Mouse (Mus musculus): ENCODE results near the gene Heg1.

The Heg1 gene

DNA sequence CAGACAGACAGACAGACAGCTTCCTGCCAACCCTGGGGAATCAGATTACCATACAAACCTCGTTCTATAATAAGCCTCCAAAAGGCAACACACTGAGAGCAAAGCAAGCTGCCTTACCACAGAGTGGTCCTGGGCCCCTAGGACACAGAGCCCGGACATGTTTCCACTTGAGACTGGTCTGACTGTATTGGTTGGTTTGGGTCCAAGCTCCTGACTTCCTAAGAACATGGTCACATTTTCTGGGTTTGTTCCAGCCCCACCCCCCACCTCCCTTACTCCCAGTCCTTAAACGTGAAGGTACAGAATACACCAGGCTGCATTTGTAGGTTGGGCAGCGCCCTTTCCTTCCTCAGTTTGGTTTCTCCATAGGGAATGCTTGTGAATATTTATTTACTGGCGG is 57.6 kb downstream of the Heg1 start:
- DNase-seq (ENCODE audit: low spot score in 2 of 2): no peak

- no peak for DNase-seq (ENCODE audit: low spot score in 2 of 2)
These were observed 58.1 kb downstream of the Heg1 start for GRCm38 (mm10) chr16:33742233-33742632.

DNA sequence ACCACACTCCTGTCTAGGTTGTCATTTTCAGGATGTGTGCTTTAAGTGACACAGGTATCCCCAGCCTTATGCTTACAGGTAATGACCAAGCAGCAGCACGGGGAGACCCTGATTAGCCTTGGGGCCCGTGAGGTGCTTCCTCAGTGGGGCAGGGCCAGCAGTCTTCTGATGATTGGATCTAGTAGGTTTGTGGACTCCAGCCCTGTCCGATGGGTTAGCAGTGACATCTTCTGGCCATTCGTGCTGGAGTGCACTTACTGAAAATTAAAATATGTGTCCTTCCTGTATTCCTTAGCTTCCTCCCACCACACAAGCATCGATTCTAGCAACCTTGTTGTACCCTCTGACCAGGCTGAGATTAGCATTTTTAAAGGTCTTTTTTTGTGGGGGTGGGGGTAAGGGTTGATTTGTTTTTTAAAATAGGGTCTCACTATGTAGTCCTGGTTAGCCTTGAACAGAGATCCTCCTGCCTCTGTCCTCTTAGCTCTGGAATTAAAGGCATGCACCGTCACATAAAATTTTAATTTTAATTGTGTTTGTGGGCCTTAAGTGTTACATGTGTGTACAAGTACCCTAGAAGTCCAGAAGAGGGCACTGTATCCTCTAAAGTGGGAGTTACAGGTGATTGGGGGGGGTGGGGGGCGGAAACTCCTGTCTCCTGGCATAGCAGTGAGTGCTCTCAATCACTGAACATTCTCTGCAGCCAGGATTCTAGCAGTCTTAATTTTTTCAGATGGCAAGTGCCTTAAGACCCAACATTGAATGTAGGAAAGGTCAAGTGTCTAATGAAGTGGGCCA is 60.7 kb downstream of the Heg1 start:
- peak in 1 of 2 experiments; percentile 37 for DNase-seq (ENCODE audit: low spot score in 2 of 2)

- DNase-seq (ENCODE audit: low spot score in 2 of 2): peak in 1 of 2 experiments; percentile 37
These were observed 61.3 kb downstream of the Heg1 start for GRCm38 (mm10) chr16:33745457-33745856.

DNA sequence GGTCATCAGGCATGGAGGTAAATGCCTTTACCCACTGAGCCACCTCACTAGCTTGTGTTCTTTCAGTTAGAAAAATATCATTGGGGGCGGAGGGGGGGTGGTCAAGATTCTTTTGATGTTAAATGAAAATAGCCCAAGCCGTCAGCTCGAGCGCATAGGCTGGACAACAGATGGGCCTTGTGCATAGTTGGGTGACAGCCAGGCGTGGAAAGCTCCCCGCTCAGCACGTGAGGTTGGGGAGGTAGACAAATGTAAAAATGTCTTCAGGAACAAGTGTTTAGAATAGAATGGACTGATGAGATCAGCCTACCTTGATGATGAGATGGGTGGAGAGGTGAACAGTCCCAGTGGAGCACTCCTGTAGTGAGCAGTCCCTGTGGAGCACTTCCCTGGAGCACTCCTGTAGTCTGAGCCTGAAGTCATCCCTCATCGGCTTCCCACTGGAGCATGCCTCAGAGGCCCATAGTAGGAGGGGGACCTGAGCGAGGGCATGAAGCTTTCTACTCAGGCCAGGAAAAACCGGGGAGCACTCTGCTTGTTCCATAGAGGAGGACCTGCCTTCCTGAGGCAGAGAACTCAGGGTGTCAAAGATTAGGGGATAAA is 62.0 kb downstream of the Heg1 start:
- no peak for DNase-seq (ENCODE audit: low spot score in 2 of 2)

- no peak for DNase-seq (ENCODE audit: low spot score in 2 of 2)
These were observed 63.3 kb downstream of the Heg1 start for GRCm38 (mm10) chr16:33747346-33747954.

DNA sequence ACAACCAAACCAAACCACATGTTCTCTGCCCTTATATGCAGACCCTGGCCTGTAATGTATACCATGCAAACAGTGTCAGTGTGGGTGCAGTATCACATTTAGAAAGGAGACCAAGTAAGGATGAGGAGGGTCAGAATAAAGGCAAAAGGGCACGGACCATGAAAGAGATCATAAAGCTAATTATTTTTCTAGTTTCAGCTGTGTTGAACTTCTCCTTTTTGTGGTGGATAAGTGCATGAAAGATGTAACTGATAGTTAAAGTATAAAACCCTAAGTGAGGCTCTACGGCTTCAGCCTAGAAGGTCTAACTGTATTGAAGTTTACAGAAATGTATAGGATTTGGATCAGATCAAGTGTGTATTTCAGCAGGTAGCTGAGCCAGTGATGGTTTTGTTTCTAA is 63.8 kb downstream of the Heg1 start:
- DNase-seq (ENCODE audit: low spot score in 2 of 2): no peak

DNA sequence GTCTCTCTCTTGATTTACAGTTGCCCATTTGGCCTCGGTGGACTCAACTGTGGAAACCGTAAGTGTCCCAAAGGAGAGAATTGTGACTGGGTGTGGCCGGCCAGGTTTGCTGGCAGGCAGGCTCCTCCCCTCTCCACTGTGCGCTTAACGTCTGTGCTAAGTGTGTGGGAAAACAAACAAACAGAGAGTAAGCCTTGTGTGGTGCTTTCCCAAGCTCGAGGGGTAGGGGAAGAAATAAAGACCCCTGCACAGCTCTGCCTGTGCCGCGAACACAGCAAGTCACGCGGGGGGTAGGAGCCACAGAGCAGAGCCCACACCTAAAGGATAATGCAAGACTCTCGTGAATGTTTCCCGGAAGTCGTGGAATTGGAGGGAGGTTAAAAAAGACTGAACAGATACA is 67.0 kb downstream of the Heg1 start:
- peak in 1 of 2 experiments; percentile 43 for DNase-seq (ENCODE audit: low spot score in 2 of 2)

- DNase-seq (ENCODE audit: low spot score in 2 of 2): peak; percentile 43 to 76
These were observed 67.4 kb downstream of the Heg1 start for GRCm38 (mm10) chr16:33751590-33751989.

DNA sequence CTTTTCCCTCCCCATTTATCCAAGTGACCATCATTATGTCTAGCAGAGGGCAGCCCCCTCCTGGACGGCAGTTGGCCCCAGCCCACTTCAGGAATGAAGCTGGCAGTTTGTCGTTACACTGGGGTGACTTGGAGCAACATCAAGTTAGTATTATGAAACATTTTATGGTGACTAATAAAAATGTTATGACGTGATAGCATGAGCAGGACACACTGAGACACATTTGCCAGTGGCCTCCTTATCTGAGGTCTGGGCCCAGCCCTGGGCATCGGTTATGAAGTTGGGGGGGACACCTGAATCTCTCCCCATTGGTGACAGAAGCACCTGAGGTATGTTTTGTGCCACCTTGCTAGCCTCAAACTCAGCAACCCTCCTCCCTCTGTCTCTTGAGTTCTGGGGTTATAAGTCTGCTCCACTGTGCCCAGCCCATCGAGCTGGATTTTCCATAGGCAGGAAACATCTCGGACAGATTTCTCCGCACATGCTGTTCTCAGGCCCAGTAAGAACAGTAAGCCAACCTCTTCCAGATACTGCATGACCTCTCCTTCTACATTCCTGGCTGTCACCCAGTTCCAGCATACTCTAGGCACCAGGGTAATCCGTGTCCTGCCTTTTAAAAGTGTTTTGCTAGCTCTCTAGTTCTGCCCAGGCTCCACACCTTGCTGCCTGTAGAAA is 68.9 kb downstream of the Heg1 start:
- DNase-seq (ENCODE audit: low spot score in 2 of 2): no peak

GRCm38 (mm10) chr16:33755293-33755692 is 71.1 kb downstream of the Heg1 start:
- DNase-seq (ENCODE audit: low spot score in 2 of 2): no peak

DNA sequence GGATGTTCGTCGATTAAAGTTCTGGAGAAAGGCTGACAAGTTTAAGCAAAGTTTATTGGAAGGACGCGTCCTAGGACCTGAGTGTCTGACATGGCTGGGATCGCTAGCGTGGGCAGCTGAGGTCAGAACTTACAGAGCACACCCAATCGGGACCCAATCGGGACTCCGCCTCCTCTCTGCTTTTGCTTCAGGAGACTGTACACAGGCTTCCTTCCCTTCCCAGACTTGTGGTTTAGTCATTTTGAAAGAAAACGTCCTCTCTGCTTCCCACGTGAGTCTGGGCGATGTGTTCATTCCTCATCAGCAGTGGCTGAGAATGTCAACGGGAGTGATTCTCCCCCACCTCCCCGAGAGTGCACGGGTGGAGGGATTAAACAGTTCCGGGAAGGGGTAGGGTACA is 71.8 kb downstream of the Heg1 start:
- DNase-seq (ENCODE audit: low spot score in 2 of 2): no peak

GRCm38 (mm10) chr16:33756396-33756795 is 72.2 kb downstream of the Heg1 start:
- peak in 1 of 2 experiments; percentile 62 for DNase-seq (ENCODE audit: low spot score in 2 of 2)

DNA sequence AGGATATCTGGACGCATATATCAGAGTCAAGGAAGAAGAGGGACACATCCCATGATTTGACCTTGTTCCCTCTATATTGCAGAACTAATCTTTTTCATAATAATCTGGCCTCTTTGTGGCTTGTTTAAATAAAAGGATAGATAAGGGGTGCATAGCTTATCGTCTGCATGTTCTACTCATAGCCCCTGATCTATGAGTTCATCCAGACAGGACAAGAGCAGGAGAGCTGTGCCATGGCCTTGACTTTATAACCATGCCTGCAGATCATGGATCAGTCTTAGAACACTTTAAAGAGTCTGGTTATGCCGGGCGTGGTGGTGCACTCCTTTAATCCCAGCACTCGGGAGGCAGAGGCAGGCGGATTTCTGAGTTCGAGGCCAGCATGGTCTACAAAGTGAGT is 75.0 kb downstream of the Heg1 start:
- DNase-seq (ENCODE audit: low spot score in 2 of 2): no peak

- no peak for DNase-seq (ENCODE audit: low spot score in 2 of 2)
These were observed 76.4 kb downstream of the Heg1 start for GRCm38 (mm10) chr16:33760542-33760941.

DNA sequence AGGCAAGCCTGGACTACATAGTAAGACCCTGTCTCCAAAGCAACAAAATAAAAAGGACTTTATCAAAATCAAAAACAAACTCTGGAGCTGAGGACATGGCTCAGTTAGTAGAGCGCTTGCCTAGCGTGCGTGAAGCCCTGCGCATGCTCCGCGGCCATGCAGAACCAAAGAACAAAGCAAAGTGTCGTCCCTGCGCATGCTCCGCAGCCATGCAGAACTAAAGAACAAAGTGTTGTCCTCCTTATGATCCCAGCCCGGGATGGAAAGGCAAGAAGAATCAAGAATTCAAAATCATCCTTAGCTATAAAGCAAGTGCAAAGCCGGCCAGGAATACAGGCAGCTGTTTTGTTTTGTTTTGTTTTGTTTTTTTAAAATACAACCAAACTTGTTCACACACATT is 76.8 kb downstream of the Heg1 start:
- DNase-seq (ENCODE audit: low spot score in 2 of 2): no peak

DNA sequence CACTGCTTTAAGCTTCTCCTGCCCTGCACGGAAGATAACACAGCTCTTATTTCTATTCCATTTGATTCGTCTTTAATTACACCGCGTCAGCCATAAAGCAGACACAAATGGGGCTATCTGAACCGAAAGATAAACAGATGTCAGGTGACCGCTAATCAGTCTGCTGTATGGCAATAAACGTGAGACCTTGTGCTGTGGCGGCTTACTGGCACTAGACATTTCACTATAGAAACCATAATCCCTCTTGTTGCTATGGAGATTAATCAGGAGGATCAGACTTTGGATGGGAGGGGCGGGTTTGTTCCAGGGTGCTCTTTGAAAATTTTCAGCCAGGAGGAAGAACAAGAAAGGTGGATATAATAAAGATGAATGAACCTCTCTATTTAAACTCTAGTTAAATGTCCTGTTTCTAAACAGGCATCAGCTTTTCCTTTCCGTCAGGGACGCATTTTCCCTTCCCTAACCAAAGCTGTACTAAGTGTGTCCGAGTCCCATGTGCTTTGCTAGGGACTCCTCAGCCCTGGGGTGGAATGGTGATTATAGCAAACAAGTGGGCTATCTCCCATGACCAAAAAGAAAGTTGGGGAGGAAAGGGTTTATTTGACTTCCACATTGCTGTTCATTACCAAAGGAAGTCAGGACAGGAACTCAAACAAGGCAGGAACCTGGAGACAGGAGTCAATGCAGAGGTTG is 80.5 kb downstream of the Heg1 start:
- DNase-seq (ENCODE audit: low spot score in 2 of 2): no peak

DNA sequence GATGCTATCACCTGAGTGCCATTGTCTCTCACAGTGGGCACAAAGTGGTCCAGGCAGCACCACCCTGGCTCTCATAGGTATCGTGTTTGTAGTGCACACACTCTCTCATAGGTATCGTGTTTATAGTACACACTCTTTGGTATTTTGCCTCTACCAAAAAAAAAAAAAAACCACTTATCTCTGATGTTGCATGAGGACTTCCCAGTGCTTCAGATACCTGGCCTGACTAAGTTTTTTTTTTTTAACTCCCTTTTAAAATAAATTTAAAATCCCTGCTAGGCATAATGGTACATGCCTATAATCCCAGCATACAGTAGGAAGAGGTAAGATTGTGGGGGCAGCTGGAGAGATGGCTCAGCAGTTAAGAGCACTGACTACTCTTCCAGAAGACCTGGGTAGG is 81.3 kb downstream of the Heg1 start:
- no peak for DNase-seq (ENCODE audit: low spot score in 2 of 2)

- DNase-seq (ENCODE audit: low spot score in 2 of 2): no peak
These were observed 82.1 kb downstream of the Heg1 start for GRCm38 (mm10) chr16:33766309-33766708.

- DNase-seq (ENCODE audit: low spot score in 2 of 2): no peak
These were observed 82.6 kb downstream of the Heg1 start for GRCm38 (mm10) chr16:33766757-33767156.

- DNase-seq (ENCODE audit: low spot score in 2 of 2): no peak
These were observed 84.5 kb downstream of the Heg1 start for GRCm38 (mm10) chr16:33768491-33769278.

Measured in spleen, postnatal 10 days (tissue).